Mouse (Mus musculus) heart, postnatal 0 days (tissue): ENCODE measurements around the gene Lrig2. TPM values are rescaled to one million over a fixed set of nuclear protein-coding genes. Genes with fewer than 3 reads are reported as not detected.

ENCODE experiments used
- ATAC-seq: fragments of 200-750 bp; cut with Nextera tagmentation; 2 replicates; pipeline ENCODE4 v1.8.0; 2017; ENCODE audit warnings: low read depth, moderate number of reproducible peaks, moderate library complexity; ENCODE audit not compliant: insufficient read depth
- DNase-seq: peaks from one replicate; pipeline ENCODE4 v3.0.0-alpha.2; 2016; ENCODE audit warnings: low spot score
- H3K27ac ChIP-seq: fragments of 300-500 bp; sonication (generic); 2 replicates; pipeline ENCODE4 v1.5.1; 2014; ENCODE audit warnings: low read depth, mild to moderate bottlenecking
- H3K27me3 ChIP-seq: fragments of 300-500 bp; sonication (generic); 2 replicates; pipeline ENCODE4 v1.6.1; 2014; ENCODE audit warnings: low read length, mixed read lengths; ENCODE audit not compliant: control insufficient read depth, insufficient read depth
- H3K36me3 ChIP-seq: fragments of 300-500 bp; sonication (generic); replicated peaks from 2 replicates; pipeline ENCODE4 v1.6.1; 2014; ENCODE audit warnings: low read length, mixed read lengths; ENCODE audit not compliant: control insufficient read depth, insufficient read depth
- H3K4me1 ChIP-seq: fragments of 300-500 bp; sonication (generic); 2 replicates; pipeline ENCODE4 v1.6.1; 2014; ENCODE audit warnings: antibody characterized with exemption; ENCODE audit not compliant: control insufficient read depth, insufficient read depth
- H3K4me2 ChIP-seq: fragments of 300-500 bp; sonication (generic); 2 replicates; pipeline ENCODE4 v1.6.1; 2014; ENCODE audit warnings: low read depth, mild to moderate bottlenecking, low read length, moderate library complexity
- H3K4me3 ChIP-seq: fragments of 300-500 bp; sonication (generic); 2 replicates; pipeline ENCODE4 v1.5.1; 2014; ENCODE audit warnings: low read depth, low read length
- H3K9ac ChIP-seq: fragments of 300-500 bp; sonication (generic); replicated peaks from 2 replicates; pipeline ENCODE4 v1.6.1; 2014; ENCODE audit warnings: low read depth, low read length, mixed read lengths
- H3K9me3 ChIP-seq: fragments of 300-500 bp; sonication (generic); replicated peaks from 2 replicates; pipeline ENCODE4 v1.6.1; 2016; ENCODE audit warnings: low read length; ENCODE audit not compliant: control insufficient read depth
- CTCF ChIP-seq: IDR thresholded peaks from 2 replicates; pipeline ENCODE4 v1.5.1; 2016; ENCODE audit warnings: antibody characterized with exemption, control low read depth, low read depth
- EP300 ChIP-seq: IDR thresholded peaks from 2 replicates; pipeline ENCODE4 v1.6.1; 2016; ENCODE audit warnings: antibody characterized with exemption, low read depth
- WGBS: fragments of 180-500 bp; shearing (Covaris S2); extraction: QIAGEN DNeasy Blood & Tissue Kit; methylation state at CpG from one replicate; pipeline ENCODE4 v1.1.7; 2014; 5-methylcytosine and 5-hydroxymethylcytosine counted together
- polyA plus RNA-seq: library from polyadenylated mRNA; unstranded; fragments of >200 nt; fragmentation: Nextera tagmentation; extraction: Ambion mirVana; gene quantifications from 2 replicates; pipeline ENCODE4 v1.2.1, GENCODE M21; 2015
- total RNA-seq: library from RNA; depleted of rRNA; stranded (reverse); fragments of >200 nt; gene quantifications from 2 replicates; pipeline ENCODE4 v1.2.3, GENCODE M21; 2014; ENCODE audit warnings: low replicate concordance

Gene Lrig2
- total and polyA plus RNA-seq, 2 experiments from 2014 or later = 7.2 to 18.7 TPM

GRCm38 (mm10) chr3:104403582-104403981 is 108.1 kb downstream of the Lrig2 start:
- Histone ChIP-seq H3K9ac (no peak overlapping the region), H3K27ac (no peak overlapping the region), H3K27me3 (no peaks in the 10 kb centered on the region), H3K4me3 (no peak overlapping the region), H3K4me2 (no peak overlapping the region), H3K4me1 (0 out of 2 replicates have a peak, but pooled peaks cover 5% of the 10 kb centered on the region), H3K9me3 (no peaks in the 10 kb centered on the region), H3K36me3 (no peaks in the 10 kb centered on the region)
- TF ChIP-seq EP300 = no peak
- TF ChIP-seq CTCF = no peak
- WGBS = 67% methylated on average over 4 of the region's 4 CpGs
- ATAC-seq = no peak
- no peak for DNase-seq

DNA sequence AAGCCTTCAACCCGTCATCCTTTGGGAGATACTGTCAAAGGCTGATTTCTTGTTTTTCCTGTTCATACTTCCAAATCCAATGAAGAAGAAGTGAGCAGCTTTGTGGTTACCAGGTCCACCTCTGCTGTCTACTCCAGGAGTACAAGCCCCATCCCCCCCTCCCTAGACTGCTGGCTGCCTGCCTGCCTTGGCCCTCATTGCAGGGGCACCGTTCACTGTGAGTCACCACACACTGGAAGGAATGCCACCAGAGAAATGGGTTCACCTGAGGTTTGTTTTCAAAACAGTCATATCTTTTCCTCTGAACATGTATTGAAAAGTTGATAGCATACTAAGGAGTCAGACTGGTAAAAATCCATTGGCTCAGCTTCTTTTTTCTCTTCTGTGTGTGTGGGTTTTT is 110.5 kb downstream of the Lrig2 start:
- no peak for ATAC-seq
- Histone ChIP-seq H3K27ac (no peak overlapping the region), H3K9me3 (no peaks in the 10 kb centered on the region), H3K36me3 (no peaks in the 10 kb centered on the region), H3K4me3 (no peak overlapping the region), H3K27me3 (no peaks in the 10 kb centered on the region), H3K4me2 (no peak overlapping the region), H3K9ac (no peak overlapping the region), H3K4me1 (0 out of 2 replicates have a peak, but pooled peaks cover 5% of the 10 kb centered on the region)
- DNase-seq = no peak
- 47% methylated on average over 2 of the region's 2 CpGs for WGBS
- TF ChIP-seq EP300 (no peak), CTCF (no peak)

DNA sequence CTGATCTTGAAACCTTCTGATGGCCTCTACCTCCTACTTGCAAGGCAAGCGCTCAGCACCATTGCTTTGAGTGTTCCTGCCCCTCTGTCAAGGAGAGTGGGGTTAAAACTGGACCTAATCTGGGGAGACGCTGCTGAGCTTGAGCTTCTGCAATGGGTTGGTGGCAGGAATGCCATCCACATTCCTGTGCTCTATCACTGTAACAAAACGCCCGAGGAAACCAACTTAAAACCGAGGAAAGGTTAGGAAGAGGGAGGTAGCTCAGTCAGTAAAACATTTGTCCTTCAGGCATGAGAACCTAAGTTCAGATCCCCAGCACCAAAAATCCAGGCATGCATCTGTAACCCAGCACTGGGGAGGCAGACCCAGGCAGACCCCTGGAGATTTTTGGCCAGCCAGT is 111.6 kb downstream of the Lrig2 start:
- DNase-seq = no peak
- 68% methylated on average over 5 of the region's 5 CpGs for WGBS
- no peaks in the 10 kb centered on the region for H3K9me3 ChIP-seq
- 0 out of 2 replicates have a peak, but pooled peaks cover 5% of the 10 kb centered on the region for H3K4me1 ChIP-seq
- H3K27me3 ChIP-seq = no peaks in the 10 kb centered on the region
- no peak for ATAC-seq
- TF ChIP-seq EP300 (no peak), CTCF (no peak)
- no peak overlapping the region for H3K4me2 ChIP-seq
- no peaks in the 10 kb centered on the region for H3K36me3 ChIP-seq
- H3K4me3 ChIP-seq = no peak overlapping the region
- no peak overlapping the region for H3K27ac ChIP-seq
- H3K9ac ChIP-seq = no peak overlapping the region

GRCm38 (mm10) chr3:104399296-104400045 is 112.2 kb downstream of the Lrig2 start:
- no peak overlapping the region for H3K4me3 ChIP-seq
- H3K36me3 ChIP-seq = no peaks in the 10 kb centered on the region
- no peak overlapping the region for H3K4me2 ChIP-seq
- H3K4me1 ChIP-seq = 0 out of 2 replicates have a peak, but pooled peaks cover 5% of the 10 kb centered on the region
- WGBS = 77% methylated on average over 10 of the region's 10 CpGs
- H3K27ac ChIP-seq = no peak overlapping the region
- DNase-seq (no peak), ATAC-seq (no peak)
- TF ChIP-seq EP300 = no peak
- no peaks in the 10 kb centered on the region for H3K9me3 ChIP-seq
- H3K27me3 ChIP-seq = no peaks in the 10 kb centered on the region
- no peak overlapping the region for H3K9ac ChIP-seq

GRCm38 (mm10) chr3:104397316-104397715 is 114.4 kb downstream of the Lrig2 start:
- no peaks in the 10 kb centered on the region for H3K27me3 ChIP-seq
- ATAC-seq (no peak), DNase-seq (no peak)
- H3K4me1 ChIP-seq = no peaks in the 10 kb centered on the region
- H3K36me3 ChIP-seq = no peaks in the 10 kb centered on the region
- no peaks in the 10 kb centered on the region for H3K9me3 ChIP-seq
- WGBS = 82% methylated on average over 9 of the region's 9 CpGs
- TF ChIP-seq CTCF (no peak), EP300 (no peak)
- no peak overlapping the region for H3K27ac ChIP-seq
- no peak overlapping the region for H3K4me3 ChIP-seq
- no peak overlapping the region for H3K4me2 ChIP-seq
- no peak overlapping the region for H3K9ac ChIP-seq

DNA sequence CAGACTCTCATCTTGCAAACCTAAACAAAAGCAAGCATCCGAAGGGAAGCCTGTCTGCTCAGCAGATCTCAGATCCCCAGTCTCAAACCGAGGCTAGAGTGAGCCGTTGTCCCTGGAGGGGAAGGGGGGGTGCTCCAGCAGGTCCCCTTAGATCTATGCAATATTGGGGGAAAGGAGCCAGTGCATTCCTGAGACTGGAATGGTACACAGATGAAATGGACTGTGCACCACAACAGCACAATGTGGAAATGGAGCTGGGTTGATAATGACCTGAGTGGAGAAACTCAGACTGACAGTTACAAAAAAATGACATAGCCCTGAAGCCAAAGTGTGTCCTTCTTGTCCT is 115.0 kb downstream of the Lrig2 start:
- Histone ChIP-seq H3K9ac (no peak overlapping the region), H3K4me2 (no peak overlapping the region), H3K27me3 (no peaks in the 10 kb centered on the region), H3K9me3 (no peaks in the 10 kb centered on the region), H3K4me1 (no peaks in the 10 kb centered on the region), H3K27ac (no peak overlapping the region), H3K36me3 (no peaks in the 10 kb centered on the region), H3K4me3 (no peak overlapping the region)
- 44% methylated on average over 3 of the region's 3 CpGs for WGBS
- DNase-seq (no peak), ATAC-seq (no peak)
- TF ChIP-seq EP300 = no peak
